Mouse (Mus musculus) thymus, adult 18-20 months (tissue): ENCODE results near the gene Swi5.

Experiments
- DNase-seq, 2 experiments: peaks; one replicate each; pipeline ENCODE4 v3.0.0; 2022; ENCODE audit warnings: mixed read lengths in 2 of 2

The Swi5 gene

DNA sequence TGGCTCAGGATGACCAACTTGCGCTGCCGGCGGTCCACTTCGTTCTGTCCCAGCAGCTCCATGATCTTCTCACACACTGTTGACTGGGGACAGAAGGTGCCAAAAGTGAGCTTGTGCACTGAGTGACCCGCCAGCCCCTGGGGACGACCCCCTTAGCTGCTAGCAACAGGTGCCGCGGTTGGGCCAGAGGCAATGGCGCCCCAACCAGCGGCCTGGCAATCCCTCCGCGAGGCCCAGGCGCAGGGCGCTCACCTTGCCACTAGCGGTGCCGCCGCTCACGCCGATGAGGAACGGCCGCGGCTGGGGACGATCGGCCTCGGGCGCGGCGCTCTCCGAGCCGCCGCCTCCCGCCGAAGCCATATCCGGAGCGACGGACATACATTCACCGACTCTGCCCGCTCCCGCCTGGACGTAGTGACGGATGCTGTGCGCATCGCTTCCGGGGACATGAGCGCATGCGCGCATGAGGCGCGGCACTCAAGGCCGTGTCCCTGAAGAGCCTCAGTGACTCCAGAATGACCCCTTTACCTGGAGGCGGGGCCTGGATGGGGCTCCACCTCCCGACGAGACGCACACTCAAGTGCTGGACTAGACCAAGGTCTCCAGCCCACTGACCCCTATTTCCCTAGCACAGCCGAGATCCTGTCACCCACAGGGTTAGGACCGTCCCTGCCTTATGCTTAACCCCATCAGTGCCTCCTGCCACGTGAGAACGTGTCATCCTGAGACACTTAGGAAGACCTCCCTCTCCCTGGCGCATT is 28.0 kb downstream of the Swi5 start, which contains the start of gene Uck1:
Gene Uck1, minus strand, starts transcription at position 503 of the 761 bp plus-strand sequence.
- peak; percentile 82 to 91 for DNase-seq

DNA sequence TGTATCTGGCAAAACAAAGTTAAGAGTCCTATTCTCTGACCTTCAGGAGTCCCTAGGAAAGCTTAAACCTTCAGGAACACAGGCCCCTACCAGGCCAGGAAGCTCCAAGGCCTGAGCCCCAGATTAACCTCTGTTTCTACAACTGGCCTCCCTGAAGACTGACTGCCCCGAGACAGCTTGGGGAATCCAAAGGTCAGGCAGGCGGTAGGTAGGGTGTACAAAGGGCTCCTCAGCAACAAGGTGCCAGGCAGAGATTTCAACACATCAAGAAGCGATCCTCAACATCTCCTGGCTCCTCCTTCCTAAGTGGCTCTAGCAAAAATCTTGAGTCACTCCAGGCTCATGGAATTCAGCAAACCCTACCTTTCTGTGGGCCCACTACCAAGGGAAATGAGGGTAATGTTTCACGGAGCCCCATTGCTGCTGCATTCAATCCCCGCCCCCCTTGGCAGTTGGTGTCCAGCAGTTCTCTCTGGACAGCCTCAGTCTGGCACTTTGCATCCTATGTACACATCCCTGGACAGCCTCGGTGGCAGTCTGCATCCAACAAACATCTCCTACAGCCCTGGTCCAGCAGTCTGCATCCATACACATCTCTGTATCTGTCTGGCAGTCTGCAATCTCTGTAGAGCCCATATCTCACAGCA is 28.9 kb downstream of the Swi5 start:
- DNase-seq: no peak

DNA sequence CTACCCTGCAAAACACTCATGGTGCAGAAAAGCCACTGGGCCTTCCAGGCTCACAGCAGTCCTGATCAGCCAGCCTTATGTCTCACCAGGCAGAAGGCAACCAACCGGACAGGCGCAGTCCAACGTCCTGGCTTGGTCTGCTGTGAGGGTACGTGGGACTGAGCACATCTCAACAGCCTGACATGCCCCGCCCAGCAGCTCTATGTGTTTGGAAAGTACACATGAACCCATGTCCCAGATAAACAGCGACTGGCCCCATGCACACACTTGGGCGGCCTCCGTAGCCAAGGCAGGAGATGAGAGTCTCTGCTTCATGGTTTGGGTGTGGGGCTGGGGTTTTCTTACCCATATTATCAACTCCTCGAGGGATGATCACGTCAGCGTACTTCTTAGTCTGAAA is 31.6 kb downstream of the Swi5 start:
- DNase-seq: no peak

DNA sequence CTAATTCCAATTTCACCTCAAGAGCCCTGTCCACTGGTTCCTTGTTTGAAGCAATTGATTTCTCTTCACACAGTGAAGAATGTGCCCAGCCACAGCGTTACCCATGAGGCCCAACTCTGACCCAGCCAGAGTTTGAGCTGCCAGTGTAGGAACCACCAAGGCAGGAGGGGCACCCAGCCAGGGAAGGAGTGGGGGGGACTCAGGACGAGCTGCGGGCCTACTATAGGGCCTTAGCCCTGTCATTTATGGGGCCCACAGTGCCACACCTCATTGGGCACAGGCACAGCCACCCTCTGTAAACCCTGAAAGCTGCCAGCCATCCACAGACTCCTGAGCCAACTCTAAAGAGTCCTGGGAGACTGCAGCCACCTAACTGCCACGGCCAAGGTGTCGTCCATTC is 33.3 kb downstream of the Swi5 start:
- no peak for DNase-seq

DNA sequence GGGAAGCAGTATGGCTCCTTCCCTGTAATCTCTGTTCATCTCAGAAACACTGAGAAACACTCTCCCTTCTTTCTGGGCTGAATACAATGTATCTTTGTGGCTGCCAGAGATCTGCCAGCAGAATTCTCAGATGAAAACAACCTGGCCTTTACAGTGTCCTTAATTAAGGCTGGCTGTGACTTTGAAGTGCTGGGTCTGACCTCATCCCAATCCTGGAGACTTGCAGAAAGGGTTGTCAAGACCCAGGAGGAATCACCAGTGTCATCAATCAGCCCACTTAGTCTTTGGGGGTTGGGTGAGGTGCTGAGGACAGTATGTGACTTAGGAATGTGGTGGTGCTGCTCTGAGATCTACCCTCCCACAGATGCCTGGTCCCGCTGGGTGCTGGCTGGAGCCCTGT is 34.5 kb downstream of the Swi5 start:
- DNase-seq: no peak

DNA sequence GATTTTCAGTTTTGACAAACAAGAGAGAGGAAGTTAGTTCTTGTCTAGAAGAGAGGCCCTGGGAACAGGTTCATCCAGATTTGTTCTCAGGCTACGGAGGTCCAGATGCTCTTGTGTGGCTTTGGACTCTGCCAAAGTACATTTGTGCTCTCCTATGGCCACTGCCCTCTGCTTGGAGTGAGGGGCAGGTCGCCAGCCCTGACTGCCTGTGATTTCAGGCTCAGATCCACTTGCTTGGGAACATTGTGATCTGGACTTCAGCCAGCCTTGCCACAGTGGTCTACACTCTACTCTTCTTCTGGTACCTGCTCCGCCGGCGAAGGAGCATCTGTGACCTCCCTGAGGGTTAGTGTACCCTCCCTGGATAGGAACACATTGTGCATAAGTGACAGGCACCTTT is 35.2 kb downstream of the Swi5 start:
- no peak for DNase-seq

DNA sequence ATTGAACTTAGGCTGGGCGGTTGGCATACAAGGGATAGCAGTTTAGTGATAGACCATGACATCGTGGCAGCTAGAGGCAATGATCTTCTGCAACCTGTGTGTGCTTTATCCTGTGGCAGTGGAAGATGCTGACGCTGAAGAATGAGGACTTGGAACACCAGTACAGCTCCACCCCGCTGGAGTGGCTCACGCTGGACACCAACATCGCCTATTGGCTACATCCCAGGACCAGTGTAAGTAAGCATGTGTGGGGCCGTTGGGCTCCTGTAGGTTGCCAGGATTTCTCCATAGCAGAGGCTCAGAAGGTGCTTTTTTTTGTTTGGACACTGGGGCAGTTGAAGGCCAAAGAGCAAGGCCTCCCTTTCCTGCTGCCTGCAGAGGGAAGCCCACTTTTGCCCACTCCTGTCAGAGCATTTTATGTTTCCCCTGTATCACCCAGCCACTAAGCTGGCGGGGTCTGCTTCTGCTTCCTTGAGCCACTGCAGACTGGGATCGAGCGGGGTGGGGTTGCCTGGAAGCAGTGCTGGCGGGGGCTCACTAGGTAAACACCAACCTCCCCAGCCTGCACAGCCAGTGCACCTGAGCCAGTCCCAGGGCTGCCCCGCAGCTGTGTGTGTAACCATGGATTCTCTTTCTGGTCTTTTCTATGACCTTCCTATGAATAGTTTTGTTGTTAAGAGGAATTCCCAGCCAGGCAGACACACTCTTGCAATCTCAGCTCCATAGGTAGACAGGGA is 35.9 kb downstream of the Swi5 start:
- DNase-seq: no peak

DNA sequence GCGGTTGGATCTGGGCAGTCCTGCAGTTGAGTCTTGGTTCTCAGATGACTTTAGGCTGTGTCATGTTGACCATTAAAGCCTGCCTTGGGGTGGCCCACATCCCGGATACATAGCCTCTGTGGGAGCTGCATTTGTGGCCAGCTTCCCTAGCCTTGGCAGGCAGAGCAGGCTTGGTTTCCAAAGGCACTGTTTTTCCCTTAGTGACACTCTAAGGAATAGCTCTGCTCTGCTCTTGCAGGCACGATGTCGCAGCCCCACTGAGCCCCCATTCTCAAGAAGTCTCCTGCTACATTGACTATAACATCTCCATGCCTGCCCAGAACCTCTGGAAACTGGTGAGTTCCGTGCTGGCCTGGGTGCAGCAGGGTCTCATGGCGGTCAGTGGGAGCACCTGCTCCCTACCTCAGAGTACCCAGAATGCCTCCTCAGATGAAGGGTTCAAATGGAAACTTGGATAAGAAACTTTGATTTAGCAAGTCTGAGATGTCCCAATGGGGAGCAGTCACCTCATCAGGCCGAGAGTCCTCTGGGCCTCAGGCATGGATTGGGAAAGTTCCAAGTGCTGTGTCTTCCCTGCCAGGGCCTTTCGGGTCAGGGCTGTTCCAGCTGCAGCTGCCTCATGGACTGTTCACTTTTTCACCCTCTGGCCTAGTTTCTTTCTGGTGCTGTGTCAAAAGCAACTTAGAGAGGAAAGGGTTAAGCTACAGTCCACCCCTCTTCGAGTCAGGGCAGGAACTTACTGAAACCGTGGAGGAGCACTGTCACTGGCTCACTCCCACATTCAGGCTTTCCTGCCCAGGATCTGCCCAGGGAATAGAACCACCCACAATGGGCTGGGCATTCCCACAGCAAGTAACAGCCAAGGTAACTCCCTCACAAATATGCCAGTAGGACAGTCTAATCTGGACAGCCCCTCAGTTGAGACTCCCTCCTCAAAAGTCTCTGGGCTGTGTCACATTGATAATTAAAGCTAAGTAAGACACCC is 39.2 kb downstream of the Swi5 start:
- no peak for DNase-seq

DNA sequence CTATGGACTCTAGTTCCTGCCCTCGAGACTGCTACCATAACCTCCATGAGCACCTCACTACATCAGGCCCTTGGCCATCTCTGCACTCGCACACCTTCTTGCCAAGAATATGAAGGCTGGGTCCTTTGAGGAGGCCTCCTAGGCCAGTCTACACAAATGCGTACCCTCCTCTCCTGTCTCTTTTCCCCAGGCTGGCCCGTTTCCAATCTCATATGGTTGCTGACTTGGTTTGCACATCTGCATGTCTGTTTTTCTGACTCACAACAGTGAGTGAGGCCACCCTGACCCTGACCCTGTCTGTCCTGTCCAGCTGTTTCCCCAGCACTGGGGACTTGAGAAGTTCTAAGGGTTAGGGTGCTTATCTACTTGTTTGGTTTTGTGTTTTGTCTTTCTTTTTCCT is 41.1 kb downstream of the Swi5 start:
- DNase-seq: no peak

DNA sequence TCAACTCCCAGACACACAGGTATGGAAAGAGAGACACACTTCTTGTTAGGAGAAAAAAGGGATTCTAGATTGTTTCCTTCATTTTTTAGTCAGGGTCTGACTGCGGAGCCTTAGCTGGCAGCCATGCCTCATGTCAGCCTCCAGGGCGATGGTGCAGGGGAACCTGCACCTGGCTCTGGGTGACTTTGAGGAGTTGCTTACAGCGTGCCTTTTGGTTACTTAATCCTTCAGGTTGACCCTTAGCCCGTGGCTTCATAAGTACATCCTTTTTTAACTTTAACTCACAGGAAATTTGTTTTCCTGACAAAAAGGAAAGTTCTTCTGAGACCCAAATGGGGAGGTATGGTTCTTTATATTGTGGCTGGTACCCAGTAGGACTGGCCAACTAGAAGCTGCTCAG is 44.9 kb downstream of the Swi5 start:
- DNase-seq: no peak

DNA sequence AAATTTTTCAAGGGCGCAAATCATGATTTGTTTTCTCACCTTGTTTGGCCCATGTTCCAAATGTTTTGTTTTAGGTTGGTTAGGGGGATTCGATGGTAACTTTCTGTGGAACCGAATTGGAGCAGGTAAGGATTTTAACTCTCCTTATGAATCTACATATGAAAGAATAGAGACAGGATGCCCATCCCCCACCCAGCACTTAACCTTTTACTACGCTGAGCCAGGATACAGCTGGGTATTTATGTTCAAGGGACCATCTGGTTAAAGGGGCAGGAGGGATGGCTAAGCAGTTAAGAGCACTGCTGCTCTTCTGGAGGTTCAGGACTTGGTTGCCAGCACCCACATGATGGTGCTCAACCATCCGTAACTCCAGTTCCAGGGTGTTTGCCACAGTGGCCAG is 47.3 kb downstream of the Swi5 start:
- no peak for DNase-seq

DNA sequence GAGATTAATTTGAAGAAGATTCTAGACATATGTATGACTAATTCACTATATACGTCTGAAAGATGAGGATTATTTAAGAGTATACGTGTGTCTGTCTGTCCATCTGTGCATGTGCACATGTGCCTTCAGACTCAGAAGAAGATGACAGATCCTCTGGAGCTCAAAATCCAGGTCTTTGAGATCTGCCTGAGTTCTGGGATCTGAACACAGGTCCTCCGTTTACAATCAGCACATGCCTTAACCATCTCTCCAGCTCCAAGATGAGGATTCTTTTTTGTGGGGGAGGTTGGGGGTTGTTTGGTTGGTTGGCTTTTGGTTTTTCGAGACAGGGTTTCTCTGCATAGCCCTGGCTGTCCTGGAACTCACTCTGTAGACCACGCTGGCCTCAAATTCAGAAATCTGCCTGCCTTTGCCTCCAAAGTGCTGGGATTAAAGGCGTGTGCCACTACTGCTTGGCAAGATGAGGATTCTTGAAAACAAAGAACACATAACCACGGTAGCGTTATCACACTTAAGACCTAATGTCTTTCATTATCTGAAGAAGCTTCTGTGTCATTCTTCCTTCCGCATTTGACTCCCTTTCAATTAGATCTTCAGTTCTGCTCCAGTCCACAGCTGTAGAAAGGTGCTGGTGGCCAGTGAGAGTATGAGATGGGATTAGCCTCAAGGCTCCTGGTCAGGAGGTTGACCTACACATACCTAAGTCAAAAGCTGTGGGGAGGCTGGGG is 49.0 kb downstream of the Swi5 start:
- DNase-seq: no peak

DNA sequence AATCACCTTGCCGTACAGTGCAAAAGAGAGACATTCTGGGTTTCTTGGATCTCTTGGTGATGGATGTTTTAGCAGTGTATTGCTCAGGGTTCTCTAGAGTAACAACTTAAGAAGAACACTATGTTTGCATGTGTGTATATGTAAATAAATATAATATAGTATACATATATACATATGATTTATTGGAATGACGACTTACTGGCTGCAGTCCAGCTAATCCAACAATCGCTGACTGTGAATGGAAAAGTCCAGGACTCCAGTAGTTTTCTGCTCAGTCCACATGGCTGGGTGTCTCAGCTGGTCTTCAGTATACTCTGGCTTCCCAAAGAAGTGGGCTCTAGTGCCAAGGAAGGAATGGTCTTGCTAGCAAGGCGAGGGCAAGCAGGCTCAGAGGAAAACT is 50.3 kb downstream of the Swi5 start:
- DNase-seq: no peak

DNA sequence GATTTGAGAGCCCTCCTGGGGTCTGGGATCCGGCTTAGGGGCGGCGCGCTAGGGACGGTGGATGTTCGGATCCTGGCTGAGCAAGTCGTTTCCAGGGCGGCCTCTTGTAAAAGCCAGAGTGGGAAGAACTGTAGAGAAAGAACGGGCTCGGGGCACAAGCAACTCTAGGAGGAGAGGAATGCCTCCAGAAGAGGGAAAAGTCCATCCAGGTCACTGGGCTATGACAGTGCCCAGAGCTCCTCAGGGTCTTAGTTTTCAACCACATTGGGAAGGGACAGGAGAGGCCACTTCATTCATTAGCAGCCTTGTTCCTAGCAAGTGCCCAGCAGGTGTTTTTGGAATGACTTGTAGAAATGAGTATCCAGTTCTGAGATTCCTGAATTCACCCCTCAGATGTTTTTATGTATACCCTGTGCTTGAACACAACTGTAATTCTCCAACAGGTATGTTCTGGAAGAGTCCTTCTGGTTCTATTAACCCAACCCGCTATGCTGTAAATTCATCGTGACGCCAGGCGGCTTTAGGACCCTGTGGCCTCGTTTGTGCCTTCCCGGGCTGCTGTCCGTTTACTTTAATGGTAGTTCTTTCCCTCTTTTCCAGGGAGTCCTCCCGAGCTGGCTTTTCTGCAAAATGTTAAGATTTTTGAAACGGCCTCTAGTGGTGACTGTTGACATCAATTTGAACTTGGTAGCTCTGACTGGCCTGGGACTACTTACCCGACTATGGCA is 51.0 kb downstream of the Swi5 start:
- DNase-seq: peak in 1 of 2 experiments; percentile 28

DNA sequence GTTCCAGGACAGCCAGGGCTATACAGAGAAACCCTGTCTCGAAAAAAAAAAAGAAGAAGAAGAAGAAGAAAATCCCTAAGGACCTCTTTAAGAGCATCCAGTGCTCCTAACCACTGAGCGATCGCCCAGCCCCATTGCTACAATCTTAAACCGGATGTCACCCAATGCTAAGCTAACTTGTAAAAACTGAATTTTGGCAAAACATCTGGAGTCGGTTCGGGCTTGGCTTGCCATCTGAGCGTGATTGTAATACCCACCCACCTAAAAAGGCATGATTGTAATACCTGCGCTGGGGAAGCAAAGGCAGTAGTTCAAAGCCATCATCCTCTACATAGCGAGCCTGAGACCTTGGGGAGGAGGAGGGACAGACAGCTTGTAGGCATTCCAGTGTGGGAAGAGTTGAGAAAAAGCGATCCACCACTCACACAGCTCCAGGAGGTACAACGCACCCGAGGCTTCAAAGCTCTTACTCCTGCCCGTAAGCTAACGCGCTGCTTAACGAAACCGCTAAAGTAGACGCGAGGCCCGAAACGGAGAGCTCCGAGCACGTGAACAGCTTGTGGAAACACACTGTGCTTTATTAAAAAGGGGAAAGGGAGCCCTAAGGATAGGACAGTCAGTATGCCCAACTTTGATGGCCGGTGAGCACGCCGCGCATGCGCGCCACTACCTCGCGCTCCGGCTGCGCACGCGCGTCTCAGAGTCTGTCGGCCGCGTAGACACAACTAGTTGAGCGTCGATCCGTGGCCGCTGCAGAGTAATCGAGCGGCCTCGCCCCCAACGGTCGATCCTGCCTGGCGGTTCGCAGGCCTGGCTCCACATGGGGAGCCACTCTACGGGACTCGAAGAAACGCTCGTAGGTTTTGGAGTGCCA is 51.8 kb downstream of the Swi5 start, which contains the start of gene Pomt1:
Gene Pomt1, plus strand, starts transcription at position 705 of the 874 bp plus-strand sequence.
- peak; percentile 82 to 84 for DNase-seq

DNA sequence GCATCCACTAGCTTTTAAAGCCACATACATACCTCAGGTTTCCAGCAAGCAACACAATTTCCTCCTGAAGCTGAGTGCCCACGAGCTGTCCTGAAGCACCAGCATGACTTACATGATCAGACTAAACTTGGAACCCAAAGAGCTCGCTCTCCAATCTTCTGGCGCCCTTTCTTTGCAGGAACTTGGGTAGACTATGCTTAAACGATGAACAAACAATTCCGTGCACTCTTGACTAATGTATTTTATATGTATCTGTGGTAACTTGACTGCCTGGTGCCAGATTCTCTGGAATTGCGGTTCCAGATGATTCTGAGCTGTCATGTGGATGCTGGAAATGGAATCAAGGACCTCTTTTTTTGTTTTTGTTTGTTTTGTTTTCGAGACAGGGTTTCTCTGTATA is 52.4 kb downstream of the Swi5 start:
- DNase-seq: no peak
